Mouse (Mus musculus): ENCODE measurements around the gene Gga1. TPM values are rescaled to one million over a fixed set of nuclear protein-coding genes. Genes with fewer than 3 reads are reported as not detected.

The Gga1 gene
- total RNA-seq, 2 experiments from 2014 or later: 28.0 to 28.2 TPM

DNA sequence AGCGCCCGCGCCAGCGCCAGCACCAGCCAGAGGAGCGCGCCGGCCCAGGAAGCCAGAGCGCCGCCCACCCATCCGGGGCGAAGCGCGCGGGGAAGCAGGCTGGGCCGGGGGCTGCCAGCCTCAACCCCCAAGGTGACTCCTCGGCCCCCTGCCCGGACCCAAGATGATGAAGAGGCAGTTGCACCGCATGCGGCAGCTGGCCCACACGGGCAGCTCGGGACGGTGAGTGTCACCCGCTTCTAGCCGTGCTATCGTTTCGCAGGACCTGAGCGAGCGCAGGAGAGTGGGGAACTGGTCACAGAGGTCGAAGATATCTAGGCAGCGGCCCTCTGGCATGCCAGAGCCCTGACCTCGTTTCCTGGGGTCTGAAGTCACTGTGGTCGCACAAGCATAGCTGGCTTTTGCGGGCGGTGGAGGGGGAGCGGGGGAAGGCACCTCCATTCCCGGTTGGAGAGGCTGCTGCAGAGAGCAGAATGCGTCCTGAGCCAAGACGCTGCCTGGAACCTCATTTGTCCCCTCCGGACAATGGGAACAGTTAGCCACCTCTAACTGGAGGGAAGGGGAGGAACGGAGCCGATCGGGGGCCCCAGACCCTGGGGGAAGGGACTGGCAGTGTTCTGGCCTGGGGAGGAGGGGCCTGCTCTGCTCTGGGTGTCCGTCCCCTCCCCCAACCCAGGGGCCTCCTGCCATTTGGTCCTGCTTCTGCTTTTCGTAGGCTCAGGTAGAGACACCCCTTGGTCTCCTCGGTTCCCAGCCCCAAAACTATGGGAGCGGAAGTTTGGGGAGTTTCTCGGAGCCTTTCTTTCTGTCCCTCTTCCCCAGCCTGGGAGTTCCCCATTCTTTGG lies 23.0 kb downstream of the Gga1 start, which contains the start of gene Sh3bp1:
TSS of gene Sh3bp1 (plus strand) at position 29 of the 845 bp plus-strand sequence.
- intact Hi-C loops (cut with DNase I; ENCODE audit: low total_unique reads): no loop called here

DNA sequence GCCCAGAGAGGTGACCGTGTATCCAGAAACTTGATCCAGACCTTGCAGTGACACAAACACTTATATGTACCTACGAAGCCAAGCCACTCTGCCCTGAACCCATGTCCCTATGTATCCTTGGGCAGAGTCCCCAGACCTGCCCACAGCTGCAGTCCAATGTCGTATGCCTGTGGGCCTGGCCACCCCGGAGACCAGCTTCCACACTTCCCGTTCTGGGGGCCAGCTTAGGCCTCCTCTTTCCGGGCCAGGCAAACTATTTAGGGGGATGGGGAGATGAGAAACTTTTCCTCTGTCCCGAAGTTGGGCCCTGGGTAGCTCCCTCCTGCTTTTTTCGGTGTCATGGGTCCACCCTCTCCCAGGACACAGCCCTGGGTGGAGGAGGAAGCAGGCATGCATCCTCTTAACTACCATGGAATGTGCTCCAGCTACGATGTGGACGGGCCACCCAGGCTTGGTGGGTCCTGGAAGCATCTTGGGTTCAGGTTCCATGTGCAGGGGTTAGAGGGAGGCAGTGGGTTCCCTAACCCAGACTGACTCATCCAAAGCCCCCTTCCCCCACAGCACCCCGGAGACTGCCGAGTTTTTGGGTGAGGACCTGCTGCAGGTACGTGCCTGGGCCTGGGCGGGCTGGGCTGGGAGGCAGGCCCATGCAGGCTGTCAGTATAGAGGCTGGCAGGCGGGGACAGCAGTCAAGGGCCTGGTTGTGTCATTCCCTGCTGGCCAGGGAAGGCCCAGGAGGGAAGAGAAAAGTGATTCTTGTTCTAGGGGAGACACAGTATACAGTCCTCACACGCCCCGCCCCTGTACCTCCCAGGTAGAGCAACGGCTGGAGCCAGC lies 23.8 kb downstream of the Gga1 start:
- no peak for DNase-seq
- intact Hi-C loops (cut with DNase I; ENCODE audit: low total_unique reads): no loop called here

More for the DNA sequence above, 23.0 kb downstream of the Gga1 start, which contains the start of gene Sh3bp1:
- DNase-seq: peak; percentile 80

DNA sequence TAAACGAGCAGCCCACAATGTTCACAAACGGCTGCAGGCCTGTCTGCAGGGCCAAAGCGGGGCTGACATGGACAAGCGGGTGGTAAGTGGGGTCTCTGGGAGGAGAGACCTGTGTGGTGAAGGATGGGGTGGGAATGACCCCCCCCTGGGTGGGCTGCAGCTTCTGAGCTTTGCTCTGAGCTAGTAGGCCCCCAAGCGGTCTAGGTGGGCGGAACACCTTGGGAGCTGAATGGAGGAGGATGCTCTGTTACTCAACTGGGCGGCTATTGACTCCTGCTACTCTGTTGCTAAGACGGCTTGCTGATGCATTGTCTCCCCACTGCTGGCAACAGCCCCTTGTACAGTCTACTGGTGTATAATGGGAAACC lies 24.4 kb downstream of the Gga1 start:
- no peak for DNase-seq
- intact Hi-C loops (cut with DNase I; ENCODE audit: low total_unique reads): no loop called here

DNA sequence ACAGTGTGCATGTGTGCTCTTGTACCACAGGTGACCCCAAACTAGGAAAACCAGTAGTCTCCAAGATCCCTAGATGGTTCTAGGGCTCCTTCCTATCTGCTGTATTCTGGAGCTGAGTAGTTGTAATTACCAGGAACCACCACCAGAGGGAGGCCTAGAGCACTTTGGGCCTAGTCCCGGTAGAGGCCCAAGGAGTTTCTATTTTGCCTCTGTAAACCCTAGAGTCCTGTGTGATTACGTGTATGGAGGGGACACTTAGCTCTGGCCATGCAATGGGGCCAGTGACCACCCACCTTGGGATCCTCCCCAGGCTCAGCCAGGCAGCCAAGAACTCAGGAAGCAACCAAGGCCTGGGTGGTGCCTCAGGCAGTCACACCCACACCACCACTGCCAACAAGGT lies 26.3 kb downstream of the Gga1 start:
- peak; percentile 76 for DNase-seq
- intact Hi-C loops (cut with DNase I; ENCODE audit: low total_unique reads): no loop called here

DNA sequence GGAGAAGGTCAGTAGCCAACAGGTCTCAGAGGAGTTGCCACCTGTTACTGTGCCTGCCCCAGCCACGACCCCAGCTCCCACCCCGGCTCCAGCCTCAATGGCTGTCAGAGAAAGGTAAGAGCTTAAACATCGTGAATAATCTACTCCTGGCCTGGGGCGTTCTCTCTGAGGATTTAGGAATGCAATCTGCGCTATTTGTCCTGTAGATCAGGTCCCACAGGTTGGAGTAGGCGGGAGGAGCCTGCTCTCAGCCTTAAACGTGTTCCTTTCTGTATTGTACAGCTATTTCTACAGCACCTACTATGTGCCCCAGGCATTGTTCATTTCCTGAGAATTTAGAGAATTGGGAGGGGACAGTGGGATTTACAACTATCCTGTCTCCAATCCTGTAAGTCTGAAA lies 31.4 kb downstream of the Gga1 start:
- intact Hi-C loops (cut with DNase I; ENCODE audit: low total_unique reads): no loop called here
- no peak for DNase-seq

DNA sequence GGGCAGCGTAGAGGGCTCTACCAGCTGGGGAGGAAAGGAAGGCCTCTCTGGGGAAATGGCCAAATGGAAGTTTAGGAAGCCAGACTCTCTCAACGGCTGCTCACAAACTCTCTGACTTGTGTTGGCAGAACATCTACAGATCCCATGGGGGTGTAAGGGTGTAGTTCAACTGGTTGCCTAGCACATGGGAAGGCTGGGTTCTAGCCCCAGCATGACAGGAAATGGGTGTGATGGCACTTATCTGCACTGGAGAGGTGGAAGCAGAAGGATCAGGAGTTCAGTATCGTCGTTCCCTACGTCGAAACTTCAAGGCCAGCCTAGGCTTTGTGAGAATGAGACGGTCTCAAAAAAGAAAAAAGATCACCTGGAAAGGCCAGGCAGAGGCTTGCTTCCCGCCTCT lies 32.0 kb downstream of the Gga1 start:
- intact Hi-C loops (cut with DNase I; ENCODE audit: low total_unique reads): no loop called here
- DNase-seq: no peak

DNA sequence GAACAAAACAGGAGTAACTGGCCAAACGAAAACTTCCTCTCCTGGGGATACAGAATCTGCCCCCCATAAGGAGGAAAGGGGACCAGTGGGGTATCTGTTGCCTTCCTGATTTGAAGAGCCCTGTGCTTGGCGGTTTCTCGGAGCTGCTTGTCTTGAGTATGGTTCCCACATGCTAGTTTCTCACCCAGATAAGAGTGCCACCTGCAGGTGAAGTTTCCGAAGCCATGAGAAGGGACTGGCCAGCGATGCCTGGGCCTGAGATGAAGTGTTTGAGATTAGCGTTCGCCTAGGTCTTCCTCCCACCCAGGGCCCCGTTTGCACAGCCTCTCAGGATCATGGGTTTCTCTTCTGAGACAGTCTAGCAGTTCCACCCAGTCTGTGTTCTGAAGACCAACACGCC lies 35.0 kb downstream of the Gga1 start:
- DNase-seq: no peak
- intact Hi-C loops (cut with DNase I; ENCODE audit: low total_unique reads): no loop called here

DNA sequence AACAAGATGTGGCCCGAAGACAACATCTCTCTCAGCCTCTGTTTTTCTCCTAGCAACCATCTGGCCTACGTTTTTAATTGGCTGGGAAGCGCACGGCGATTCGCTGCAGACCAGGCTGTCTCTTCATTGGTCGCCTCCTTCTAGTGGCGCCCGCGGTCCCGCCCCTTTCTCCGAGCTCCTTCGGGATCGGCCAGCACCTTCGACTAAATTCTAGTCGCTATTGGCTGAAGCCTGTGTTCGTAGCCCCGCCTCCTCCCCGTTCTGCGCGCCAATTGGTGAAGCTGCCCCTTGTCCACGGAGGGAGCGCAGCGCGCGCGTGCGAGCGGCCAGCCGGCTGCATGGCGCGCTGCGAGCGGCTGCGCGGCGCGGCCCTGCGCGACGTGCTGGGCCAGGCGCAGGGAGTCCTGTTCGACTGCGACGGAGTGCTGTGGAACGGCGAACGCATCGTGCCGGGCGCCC lies 36.7 kb downstream of the Gga1 start, which contains the start of gene Pdxp:
TSS of gene Pdxp (plus strand) at position 288 of the 459 bp plus-strand sequence.
- intact Hi-C loops (cut with DNase I; ENCODE audit: low total_unique reads): no loop called here
- DNase-seq: peak; percentile 97

DNA sequence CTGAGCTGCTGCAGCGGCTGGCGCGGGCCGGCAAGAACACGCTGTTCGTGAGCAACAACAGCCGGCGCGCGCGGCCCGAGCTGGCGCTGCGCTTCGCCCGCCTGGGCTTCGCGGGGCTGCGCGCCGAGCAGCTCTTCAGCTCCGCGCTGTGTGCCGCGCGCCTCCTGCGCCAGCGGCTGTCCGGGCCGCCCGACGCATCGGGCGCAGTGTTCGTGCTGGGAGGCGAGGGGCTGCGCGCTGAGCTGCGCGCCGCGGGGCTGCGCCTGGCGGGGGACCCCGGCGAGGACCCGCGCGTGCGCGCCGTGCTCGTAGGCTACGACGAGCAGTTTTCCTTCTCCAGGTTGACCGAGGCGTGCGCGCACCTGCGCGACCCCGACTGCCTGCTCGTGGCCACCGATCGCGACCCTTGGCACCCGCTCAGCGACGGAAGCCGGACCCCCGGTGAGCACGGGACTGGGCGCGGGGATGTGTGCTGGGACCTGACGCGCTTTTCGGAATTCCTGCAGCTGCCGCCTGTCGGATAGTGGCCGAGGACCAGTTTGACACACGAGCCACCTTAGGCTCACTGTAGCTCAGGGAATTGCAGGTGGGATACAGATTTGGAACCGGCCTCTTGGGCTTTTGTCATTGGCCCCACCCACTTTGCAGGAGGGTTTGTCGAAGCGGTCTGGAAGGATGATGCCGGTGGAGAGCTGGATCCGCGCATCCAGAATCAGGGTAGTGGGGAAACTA lies 37.3 kb downstream of the Gga1 start:
- DNase-seq: no peak
- intact Hi-C loops (cut with DNase I; ENCODE audit: low total_unique reads): no loop called here

DNA sequence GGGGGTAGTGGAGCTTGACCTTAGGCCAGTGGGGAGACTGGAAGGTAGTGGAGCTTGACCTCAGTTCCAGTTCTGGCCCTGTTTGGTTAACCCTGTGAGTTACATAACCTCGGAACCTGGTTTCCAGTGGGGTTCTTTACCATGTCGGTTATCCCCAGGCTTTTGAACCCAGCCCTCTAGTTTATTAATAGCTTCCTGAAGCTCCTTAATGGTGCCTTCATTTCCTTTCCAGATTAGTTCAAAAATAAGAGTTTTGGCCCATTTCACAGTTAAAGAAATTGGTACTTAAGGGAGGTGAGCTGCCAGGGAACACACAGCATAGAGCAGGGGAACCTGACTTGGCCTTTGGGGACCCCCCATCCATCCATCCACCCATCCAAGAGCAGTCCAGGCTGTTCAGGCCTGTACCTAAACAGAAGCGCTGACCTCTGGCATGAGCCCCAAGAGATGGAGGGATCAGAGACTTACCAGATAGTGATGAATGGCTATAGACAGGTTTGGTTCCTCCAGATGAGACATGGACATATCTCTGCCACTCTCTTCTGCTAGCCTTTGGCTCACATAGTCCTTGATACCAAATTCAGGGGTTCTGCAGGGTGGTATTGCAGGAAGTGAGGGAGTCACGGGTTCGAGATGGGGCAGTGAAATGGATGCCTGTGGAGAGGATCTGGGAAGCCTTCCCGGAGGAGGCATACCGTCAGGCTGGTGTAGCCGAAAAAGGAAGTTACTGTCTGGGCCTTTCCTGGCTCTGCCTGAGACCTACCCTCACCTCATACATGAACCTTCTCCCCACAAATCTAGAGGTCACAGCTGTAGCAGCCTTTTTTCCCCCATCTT lies 38.1 kb downstream of the Gga1 start:
- DNase-seq: no peak
- intact Hi-C loops (cut with DNase I; ENCODE audit: low total_unique reads): no loop called here

DNA sequence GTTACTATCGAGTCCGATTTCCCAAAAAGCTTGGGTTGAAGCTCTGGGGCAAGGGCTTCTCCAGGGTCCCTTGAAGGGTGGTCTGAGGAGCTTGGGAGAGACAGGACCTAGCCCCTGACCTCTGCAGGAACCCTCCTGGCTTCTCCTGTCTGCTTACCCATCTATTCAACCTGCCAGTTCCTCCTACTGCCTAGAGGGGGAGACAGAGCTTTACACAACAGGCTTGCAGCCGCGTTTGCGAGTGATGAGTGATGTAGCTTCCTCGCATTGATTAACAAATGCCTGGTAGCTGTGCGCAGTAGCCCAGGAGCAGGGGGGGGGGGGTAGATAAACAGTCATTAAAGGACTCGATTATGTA lies 38.6 kb downstream of the Gga1 start:
- peak; percentile 65 for DNase-seq
- intact Hi-C loops (cut with DNase I; ENCODE audit: low total_unique reads): no loop called here

DNA sequence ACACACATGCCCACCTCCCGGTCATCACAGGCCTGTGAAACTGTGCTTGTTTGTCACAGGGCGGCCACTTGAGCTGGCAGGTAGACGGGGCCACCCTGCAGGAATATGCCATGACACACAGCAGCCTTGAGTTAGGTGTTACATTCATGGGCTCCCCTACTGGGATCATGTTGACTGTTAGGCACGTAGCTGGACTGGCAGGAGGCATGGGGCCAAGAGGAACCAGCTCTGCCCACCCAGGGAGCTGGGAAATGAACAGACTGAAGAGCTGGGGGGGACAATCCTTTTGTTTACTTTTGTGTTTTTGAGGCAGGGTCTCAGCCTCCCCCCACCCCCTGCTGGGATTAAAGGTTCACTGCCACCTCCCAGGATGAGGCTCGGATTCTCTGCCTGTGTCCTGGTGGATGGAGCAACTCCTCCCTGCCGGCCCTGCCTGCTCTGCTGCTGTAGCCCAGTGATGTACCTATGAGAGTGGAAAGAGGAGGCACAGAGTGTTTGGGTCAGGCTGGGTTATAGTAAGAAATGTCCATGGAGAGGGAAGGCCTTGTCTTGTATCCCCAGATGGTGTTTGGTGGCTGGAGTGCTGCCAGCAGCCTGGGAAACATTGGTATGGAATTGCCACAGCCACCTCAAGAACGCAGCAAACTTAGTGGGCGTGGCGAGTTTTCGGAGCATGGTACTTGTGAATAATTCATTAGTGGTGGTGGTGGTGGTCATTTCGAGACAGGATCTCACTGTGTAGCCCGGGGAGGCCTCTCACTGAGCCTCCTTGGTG lies 39.2 kb downstream of the Gga1 start:
- intact Hi-C loops (cut with DNase I; ENCODE audit: low total_unique reads): no loop called here
- DNase-seq: no peak

DNA sequence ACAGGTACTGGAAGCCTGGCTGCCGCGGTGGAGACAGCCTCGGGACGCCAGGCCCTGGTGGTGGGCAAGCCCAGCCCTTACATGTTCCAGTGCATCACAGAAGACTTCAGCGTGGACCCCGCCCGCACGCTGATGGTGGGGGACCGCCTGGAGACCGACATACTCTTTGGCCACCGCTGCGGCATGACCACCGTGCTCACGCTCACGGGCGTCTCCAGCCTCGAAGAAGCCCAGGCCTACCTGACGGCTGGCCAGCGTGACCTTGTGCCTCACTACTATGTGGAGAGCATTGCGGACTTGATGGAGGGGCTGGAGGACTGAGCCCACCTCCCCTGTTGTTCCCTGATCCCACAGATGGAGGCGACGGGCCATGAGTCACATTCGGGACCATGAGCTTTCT lies 41.1 kb downstream of the Gga1 start:
- DNase-seq: no peak
- intact Hi-C loops (cut with DNase I; ENCODE audit: low total_unique reads): no loop called here

DNA sequence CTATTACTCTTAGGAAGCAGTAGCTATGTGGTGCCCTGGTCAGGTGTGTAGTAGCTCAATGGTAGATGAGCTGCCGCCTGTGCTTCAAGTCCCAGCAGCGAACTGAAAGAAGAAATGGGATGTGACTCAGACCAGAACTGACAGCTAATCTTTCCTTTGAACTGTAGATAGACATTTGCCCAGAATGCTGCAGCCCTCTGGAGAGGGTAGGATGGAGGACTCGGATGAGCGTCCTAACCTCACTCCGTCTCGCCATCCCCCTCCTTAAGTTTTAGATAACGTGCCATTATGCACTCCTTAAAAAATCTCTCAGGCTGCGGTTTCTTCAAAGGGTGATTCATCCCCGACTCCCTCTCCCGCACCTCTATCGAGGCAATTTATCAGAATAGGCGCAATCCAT lies 42.9 kb downstream of the Gga1 start:
- no peak for DNase-seq
- intact Hi-C loops (cut with DNase I; ENCODE audit: low total_unique reads): no loop called here

DNA sequence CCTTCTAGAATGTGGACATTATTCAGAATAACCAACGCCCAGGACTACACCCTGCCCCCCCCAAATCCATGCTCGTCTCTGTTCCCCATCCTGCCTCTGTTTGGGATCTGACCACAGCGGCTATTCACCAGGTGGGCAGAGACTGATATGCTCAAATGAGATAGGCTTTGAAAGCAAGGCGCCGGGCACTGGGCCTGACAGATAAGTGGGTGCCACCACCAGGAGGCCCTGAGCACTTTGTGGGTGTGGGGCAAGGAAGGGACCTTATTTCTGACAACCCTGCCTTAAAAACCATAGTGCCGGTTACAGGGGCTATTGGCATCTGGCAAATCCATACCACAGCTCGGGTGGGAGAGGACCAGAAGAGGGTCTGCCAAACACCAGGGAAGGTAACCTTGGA lies 45.7 kb downstream of the Gga1 start:
- no peak for DNase-seq
- intact Hi-C loops (cut with DNase I; ENCODE audit: low total_unique reads): no loop called here

DNA sequence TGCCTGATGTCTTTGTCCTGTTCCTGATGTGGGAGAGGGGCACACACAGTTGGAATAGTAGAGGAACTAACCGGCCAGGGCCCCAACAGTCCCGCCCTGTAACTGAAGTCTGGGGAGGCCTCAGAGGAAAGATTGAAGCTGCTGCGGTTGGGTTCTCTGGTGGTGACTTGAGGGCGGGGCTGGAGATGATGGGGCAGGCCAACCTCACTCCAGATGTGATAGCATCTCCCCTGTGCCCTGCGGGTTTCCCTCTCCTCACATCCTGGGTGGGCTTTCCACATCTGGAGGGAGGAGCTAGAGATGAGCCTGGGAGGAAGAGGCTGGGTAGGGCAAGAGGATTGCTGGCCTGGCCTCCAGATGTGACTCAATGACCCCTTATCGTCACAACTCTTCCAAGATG lies 46.6 kb downstream of the Gga1 start:
- intact Hi-C loops (cut with DNase I; ENCODE audit: low total_unique reads): no loop called here
- DNase-seq: no peak

DNA sequence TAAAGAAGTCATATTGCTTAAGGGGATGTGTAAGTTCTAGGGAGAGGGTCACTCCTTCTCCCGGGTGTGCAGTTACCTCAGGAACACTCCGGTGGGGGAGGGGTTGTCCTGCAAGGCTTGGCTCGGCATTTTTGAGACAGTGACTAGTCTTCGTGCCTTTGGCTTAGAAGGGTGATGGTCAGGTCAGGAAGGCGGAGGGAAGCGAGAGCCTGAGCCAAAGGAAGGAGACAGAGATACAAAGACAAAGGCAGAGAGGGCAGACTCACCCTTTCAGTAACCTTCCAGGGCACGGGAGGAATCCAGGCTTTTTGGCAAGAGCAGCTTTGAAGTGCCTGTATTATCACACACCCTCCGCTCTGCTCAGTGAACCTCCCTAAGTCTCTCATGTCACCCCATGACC lies 48.1 kb downstream of the Gga1 start:
- intact Hi-C loops (cut with DNase I; ENCODE audit: low total_unique reads): no loop called here
- DNase-seq: no peak

Data from gastrocnemius, postnatal 14 days (tissue).